Comparison of ENCODE assay signal across 8 mouse cellular contexts in the genomic region with DNA sequence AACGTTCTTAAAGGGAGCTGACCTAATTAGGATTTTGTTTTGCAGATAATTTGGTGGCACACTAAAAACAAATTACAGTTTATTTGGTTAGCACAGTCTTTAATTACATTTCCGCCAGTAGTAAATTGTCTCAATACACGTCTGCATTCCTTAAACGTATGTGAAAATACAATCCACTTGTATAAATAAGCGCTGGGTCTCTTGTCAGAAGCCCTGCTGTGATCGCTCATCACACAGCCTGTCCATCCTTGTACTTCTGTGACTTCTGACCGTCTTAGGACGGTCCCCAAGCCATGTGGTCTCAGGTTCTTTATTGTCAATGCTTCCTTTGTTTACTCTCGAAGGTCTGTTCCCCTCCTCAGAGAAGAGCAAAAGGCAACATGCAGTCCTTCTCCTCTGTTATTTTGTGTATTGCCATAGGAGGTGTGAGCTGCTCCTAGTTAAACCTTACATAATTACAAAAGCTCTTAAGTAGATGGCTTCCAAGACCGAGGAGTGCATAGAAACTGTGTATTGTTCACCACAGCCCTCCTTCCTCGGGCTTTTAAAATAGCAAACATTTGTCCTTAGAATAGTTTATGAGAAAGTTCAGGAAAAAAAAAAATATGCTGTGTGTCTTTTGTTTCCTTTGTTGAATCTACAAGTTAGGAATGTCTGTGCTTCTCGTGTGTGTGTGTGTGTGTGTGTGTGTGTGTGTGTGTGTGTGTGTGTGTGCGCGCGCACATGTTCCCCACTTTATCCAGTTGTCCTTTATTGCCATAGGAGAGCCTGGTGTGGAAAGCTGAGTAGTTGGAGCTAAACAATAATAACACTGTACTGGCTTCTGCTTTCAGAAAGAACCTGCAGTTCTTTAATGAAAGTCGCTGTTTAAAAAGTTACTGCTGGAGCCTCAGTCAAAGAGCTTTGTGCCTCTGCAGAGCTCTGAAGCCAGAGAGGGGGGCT. TPM values are rescaled to one million over a fixed set of nuclear protein-coding genes. Genes with fewer than 3 reads are reported as not detected.
DNase-seq lines count a peak whose midpoint lies in the region; ATAC-seq lines count a peak whose summit lies in the region.

No protein-coding gene starts in this region.

- ATAC-seq in liver, embryonic 16.5 days (ENCODE audit: low read depth), result no peak
- no peak for ATAC-seq in inflammation-experienced regulatory T-cells, adult 6 months

- no peak overlapping the region for H3K27ac ChIP-seq in liver, embryonic 16.5 days (ENCODE audit: low read length)

- no peaks in the 10 kb centered on the region for H3K9me3 ChIP-seq in liver, embryonic 16.5 days (replicated peaks; ENCODE audit: control insufficient read depth, low read length)

- no peak overlapping the region for H3K4me3 ChIP-seq in liver, embryonic 16.5 days (ENCODE audit: low read depth, low read length)

- peak; percentile 47 for DNase-seq in 3T3-L1 (ENCODE audit: low read depth, low spot score)
- DNase-seq in Muller cell, postnatal 12 days (ENCODE audit: inconsistent ontology term), result peak; percentile 48
- DNase-seq in forelimb bud, embryonic 11.5 days (ENCODE audit: low read depth, low spot score), result peak; percentile 57
- no peak for DNase-seq in adrenal gland, postnatal 14 days
- DNase-seq in adrenal gland, postnatal 10 days, result no peak
- DNase-seq in cerebellum, postnatal 14 days, result no peak

- 0 out of 2 replicates have a peak overlapping the region, but pooled peaks have one; percentile 9 for H3K4me2 ChIP-seq in liver, embryonic 16.5 days (ENCODE audit: low read depth, low read length)

- no peaks in the 10 kb centered on the region for H3K36me3 ChIP-seq in liver, embryonic 16.5 days (ENCODE audit: control insufficient read depth, insufficient read depth)

- H3K27me3 ChIP-seq in liver, embryonic 16.5 days (ENCODE audit: control insufficient read depth, insufficient read depth, low read depth, low read length), result peaks cover 21% of the 10 kb centered on the region

- no peak overlapping the region for H3K9ac ChIP-seq in liver, embryonic 16.5 days (ENCODE audit: low read depth, low read length)

- 36% methylated on average over 16 of the region's 16 CpGs for WGBS in liver, embryonic 16.5 days (ENCODE audit: insufficient replicate concordance)

- no peaks in the 10 kb centered on the region; the same call in none of the 2 replicates for H3K4me1 ChIP-seq in liver, embryonic 16.5 days (ENCODE audit: control insufficient read depth, low read depth, low read length)

RNA-seq across cellular contexts. Expression of gene Lrig3, which starts 2.5 kb away (rescaled TPM):
- polyA plus RNA-seq in liver, embryonic 16.5 days (2015; fragmentation: Nextera tagmentation; extraction: Ambion mirVana), result 0.94 and 0.95 TPM in 2 replicates
- total RNA-seq in adrenal gland, postnatal 14 days (2021), result 5.4 and 7.4 TPM in 2 replicates
- polyA plus RNA-seq in inflammation-experienced regulatory T-cells, adult 6 months (2017; shearing (Covaris generic)), result not detected
- total RNA-seq in adrenal gland, postnatal 10 days (2021), result 1 to 10 TPM; 6.6 to 8.1 TPM

Comparison
In these comparisons a context has a peak if more than half of its experiments do, and no peak if none do; other contexts are left out.
1. DNase-seq: peak in 3T3-L1 (single experiment), Muller cell, postnatal 12 days (single experiment) and forelimb bud, embryonic 11.5 days (single experiment); none in adrenal gland, postnatal 14 days (single experiment), adrenal gland, postnatal 10 days (single experiment) and cerebellum, postnatal 14 days (0 of 2).